Mouse (Mus musculus) brain, embryonic 14.5 days (tissue): ENCODE results near the gene Ckb. TPM values are rescaled to one million over a fixed set of nuclear protein-coding genes. Genes with fewer than 3 reads are reported as not detected.

Experiments
- DNase-seq: peaks from one replicate; pipeline ENCODE4 v3.0.0-alpha.2; 2011; ENCODE audit warnings: low read depth
- CTCF ChIP-seq: fragments of 200-500 bp; IDR thresholded peaks from 2 replicates; pipeline ENCODE4 v1.5.1; 2012; ENCODE audit warnings: inconsistent platforms, mild to moderate bottlenecking, moderate library complexity, borderline replicate concordance; ENCODE audit not compliant: insufficient read depth, insufficient read length; ENCODE audit errors: extremely low read depth
- POLR2A ChIP-seq: fragments of 200-500 bp; IDR thresholded peaks from 2 replicates; pipeline ENCODE4 v1.6.1; 2012; ENCODE audit warnings: mild to moderate bottlenecking, inconsistent platforms, borderline replicate concordance; ENCODE audit not compliant: poor library complexity, insufficient read depth, insufficient read length, severe bottlenecking; ENCODE audit errors: extremely low read depth
- polyA plus RNA-seq: library from polyadenylated mRNA; depleted of rRNA; stranded (reverse); fragments of >200 nt; gene quantifications from 2 replicates; pipeline ENCODE4 v1.2.3, GENCODE M21; 2012

Ckb gene
- polyA plus RNA-seq, 1 experiment: 1,393 TPM

DNA sequence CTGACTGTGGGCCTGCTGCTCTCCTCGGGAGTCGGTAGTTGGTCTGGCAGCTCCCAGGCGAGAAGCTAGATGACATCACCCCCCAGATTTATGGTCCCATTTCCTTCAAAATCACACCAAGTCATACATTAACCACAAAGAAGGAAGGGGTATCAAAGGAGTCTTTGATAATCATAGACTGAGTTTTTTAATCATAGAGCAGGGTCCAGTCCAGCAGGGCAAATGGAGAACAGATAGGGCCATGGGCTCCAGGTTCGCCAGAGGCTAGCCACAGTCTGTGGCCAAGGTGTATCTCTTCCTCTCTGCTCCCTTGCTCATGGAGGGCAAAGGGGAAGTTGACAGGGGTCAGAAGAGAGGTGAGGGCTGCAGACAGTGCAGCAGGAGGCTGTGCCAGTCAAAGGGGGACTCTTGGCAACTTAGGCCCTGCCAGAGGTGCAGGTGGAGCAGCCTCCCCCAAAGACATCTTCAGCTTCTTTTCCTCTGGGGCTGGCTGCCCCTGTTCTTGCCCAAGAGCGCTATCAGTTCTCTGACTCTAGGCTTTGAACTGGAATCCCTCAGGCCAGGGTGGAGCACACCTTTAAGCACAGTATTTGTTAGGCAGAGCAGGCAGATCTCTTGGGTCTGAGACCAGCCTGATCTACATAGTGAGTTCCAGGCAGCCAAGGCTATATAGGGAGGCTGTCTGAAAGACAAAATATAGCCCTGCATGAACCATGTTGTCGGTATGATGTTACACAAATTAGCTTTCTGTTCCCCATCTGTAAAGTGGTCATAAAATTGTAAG is 3.9 kb upstream of the Ckb start:
- TF ChIP-seq POLR2A (no peak), CTCF (no peak)

DNA sequence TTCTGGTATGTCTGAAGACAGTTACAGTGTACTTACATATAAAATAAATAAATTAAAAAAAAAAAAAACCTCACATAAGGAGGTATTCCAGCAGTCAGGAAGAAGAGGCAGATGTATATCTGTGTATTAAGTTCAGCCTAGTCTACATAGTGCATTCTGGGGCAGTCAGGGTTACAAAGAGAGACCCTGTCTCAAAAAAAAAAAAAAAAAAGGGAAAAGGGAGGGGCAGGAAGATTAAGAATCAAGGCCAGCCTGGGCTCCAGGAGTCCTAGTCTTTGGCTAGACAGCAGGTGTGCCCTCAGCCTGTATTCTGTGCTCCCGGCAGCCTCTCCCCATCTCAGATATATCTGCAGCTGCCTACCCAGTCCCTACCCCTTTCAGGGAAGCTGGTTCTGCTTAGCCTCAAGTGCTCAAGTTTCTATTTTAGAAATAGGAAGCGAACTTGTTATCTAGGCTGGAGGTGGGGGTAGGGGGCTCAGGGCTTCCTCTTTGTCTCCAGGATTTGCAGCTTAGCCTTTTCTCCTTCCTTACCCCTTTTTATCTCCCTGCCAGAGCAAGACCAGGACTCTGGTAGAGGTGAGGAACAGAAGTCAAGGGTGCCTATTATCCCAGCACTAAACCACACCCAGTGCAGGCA is 2.8 kb upstream of the Ckb start:
- DNase-seq: no peak
- TF ChIP-seq POLR2A (no peak), CTCF (no peak)

More for the DNA sequence above, 3.9 kb upstream of the Ckb start:
- no peak for DNase-seq

GRCm38 (mm10) chr12:111672581-111672980 is 443 bp upstream of the Ckb start:
- TF ChIP-seq CTCF: no peak
- TF ChIP-seq POLR2A: no peak
- no peak for DNase-seq

DNA sequence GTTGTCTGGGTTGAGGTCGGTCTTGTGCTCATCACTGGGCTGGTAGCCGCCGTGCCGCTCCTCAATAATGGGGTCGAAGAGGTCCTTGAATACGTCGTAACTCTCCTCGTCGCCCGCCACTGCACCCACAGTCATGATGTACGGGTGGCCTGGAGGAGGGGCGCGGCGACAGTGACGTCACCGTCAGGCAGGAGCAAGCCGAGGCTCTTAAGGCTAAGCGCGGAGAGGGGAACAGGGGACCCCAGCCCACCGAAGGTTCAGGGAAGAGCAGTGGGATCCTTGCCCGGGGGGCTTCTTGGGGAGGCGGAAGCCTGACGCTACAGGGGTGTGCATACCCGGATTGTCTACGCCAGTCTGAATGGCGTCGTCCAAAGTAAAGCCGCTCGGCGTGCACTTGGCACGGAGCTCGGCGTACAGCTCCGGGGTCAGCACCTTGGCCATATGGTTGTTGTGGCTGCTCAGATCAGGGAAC is 671 bp downstream of the Ckb start:
- DNase-seq: peak; percentile 93
- TF ChIP-seq CTCF (no peak), POLR2A (no peak)

DNA sequence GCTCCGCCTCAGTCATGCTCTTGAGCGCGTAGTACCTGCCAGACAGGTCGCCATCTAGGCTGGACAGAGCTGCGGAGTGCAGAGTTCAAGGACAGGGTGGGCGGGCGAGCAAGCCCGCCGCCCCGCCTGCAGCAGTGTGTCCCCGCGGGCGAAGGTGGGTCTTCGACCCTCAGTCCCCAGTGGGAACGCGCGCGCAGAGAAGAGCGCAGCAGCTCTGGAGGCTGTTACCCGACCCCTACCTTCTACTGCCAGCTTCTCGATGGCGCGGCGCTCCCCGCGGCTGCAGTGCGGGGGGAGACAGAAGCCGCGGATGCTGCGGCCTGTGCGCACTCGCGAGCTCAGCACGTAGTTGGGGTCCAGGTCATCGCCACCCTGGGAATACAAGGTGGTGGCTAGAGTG is 1.2 kb downstream of the Ckb start:
- DNase-seq: peak; percentile 48
- TF ChIP-seq CTCF (no peak), POLR2A (no peak)

- TF ChIP-seq CTCF: no peak
- no peak for TF ChIP-seq POLR2A
- DNase-seq: no peak
Measured at GRCm38 (mm10) chr12:111670371-111670971, 1.7 kb downstream of the Ckb start.

DNA sequence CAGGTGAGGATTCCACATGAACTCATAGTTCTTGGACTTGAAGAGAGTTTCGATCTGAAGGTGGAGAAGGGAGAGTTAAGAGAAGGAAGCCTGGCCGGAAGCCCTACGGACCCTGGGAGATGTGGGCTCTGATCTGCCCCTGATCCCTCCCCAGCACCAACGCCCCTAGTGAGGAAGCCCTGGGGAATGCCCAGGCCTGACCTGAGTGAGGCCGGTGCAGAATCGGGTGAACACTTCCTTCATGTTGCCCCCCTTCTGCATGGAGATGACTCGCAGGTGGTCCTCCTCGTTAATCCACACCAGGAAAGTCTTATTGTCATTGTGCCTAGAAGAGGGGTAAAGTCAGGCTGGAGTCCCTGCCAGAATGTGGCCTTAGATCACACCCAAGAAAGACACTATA is 2.2 kb downstream of the Ckb start:
- TF ChIP-seq POLR2A (no peak), CTCF (no peak)
- DNase-seq: no peak

- peak; percentile 48 for DNase-seq
- TF ChIP-seq CTCF (no peak), POLR2A (no peak)
Measured at GRCm38 (mm10) chr12:111669000-111669788, 2.9 kb downstream of the Ckb start.

DNA sequence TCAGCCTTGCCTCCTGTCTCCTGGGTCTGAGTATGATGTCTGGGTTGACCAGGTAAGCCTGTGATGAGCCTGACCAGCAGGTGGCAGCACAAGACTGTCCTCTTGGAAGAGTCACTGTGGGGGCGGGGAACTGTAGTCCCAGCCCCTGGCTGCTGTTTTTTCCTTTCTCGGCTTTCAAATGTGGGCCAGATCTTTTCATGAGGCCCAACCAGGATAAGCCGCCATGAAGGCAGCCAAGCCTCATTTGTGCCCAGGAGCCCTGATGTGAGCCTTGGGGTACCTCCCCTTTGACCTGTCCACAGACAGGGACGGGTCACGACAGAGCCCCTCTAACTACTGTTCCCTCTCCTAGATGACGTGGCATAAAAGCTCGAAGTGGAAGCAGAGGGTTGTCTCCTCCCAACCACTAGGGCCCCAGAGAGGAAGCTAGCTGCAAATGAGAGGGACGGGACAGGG is 3.7 kb downstream of the Ckb start:
- TF ChIP-seq POLR2A (no peak), CTCF (peak; percentile 94)
- DNase-seq: peak; percentile 96

DNA sequence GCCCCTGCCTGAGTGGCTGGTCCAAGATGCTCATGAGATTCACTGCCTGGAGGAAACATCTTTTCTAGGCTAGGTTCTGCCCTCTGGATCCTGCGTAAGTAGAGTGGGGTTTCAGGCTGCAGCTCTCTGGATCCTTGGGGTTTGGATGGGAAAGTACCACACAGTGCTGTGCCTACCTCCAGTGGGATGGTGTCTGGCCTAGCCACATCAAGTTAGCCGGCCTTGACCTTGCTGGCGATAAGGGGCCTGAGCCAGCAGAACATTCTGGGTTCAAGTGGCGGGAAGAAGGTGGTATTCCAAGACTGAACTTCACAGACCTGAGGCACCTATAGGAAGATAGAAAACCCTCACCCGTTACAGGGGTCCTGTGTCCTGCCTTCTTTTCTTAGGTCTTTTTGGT is 4.7 kb downstream of the Ckb start:
- TF ChIP-seq CTCF (no peak), POLR2A (no peak)
- no peak for DNase-seq

DNA sequence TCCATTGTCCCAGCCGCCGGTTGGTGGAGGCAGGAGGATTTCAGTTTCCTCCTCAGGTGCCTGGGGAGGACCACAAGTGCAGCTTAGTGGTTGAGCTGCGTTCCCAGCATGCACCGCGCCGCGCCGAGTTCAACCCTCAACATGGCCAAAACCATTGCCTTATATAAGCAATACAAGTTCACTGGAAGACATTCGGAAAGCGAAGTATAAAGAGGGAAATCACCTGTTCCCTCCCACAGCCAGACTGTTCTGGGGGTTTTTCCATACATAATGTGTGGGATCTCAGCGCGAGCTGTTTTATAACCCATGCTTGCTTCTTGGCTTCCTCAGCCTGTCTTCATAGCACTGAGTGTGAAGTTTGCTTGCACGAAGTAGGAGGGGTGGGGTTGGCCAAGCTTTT is 5.8 kb downstream of the Ckb start:
- no peak for DNase-seq
- TF ChIP-seq POLR2A (no peak), CTCF (no peak)
